Mouse (Mus musculus): ENCODE results near the gene Rhou.

Rhou gene

DNA sequence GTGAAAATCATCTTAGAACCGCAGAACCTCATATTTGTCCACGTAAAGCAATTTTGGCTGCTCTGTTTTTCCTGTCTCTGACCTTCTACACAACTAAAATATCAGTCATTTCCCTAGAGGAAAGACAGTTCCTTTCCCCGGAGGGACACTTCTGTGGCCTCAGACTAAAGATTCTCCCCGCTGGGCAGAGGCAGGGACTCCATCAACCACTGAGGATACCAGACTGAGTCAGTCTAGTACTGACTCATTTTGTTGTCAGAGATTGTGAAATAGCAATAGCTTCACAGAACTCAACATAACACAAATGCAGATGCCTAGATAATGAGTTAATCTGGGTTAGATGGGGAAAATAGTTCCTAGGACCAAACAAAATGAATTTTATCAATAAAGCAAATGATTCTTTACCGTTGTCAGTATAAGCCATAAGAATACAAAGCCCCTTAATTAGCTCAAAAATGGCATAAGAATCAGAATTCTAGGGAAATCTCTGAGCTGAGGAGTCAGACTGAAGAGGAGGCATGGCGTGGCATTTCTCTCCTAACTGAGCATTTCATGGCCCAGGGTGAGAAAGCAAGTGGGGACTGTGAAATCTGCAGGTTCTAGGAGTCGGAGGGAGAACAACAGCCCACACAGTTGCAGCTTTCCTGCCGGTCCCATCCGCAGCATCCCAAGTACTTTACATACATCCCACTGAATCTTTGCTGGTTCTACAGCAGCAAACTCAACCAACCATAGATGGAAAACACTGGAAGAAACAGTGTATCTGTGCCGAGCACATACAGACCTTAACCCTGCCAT, 38.6 kb downstream of the Rhou start:
- DNase-seq (ENCODE audit: low read depth, low spot score), result no peak

DNA sequence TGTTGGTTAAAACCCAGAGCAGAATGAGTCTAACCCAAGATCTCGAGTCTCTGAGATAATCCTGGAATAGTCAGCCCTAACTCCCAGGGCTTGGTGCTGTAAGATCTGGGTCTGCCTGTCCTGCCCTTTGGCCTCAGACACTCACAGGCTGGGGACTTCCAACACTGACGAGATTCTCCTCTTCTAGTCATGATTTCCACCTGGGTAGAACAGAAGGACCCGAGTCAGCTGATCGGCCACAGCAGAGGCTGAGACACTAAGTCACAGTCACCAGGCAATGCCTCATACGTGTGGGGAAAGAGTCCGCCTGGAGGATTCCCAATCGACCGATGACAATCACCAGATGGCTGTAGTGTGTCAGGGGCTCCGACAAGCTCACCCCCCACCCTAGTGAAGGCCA, 42.4 kb downstream of the Rhou start:
- no peak for DNase-seq (ENCODE audit: low read depth, low spot score)

DNA sequence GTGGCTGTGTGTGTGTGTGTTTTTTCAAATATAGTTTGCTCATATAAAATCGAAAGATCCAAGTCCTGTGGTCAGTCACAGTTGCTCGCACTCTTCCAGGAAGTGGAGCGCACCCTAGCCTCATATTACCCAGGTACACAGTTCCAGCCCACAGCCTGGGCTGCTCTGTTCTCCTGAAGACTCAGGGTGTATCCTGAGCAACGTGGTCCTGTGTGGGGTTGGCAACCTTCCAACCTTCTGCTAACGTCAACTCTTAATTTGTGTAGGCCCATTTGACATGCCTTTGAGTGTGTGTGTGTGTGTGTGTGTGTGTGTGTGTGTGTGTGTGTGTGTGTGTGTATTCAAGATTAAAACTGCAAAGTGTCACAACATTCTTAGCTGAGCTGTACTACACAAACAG, 43.6 kb downstream of the Rhou start:
- no peak for DNase-seq (ENCODE audit: low read depth, low spot score)

DNA sequence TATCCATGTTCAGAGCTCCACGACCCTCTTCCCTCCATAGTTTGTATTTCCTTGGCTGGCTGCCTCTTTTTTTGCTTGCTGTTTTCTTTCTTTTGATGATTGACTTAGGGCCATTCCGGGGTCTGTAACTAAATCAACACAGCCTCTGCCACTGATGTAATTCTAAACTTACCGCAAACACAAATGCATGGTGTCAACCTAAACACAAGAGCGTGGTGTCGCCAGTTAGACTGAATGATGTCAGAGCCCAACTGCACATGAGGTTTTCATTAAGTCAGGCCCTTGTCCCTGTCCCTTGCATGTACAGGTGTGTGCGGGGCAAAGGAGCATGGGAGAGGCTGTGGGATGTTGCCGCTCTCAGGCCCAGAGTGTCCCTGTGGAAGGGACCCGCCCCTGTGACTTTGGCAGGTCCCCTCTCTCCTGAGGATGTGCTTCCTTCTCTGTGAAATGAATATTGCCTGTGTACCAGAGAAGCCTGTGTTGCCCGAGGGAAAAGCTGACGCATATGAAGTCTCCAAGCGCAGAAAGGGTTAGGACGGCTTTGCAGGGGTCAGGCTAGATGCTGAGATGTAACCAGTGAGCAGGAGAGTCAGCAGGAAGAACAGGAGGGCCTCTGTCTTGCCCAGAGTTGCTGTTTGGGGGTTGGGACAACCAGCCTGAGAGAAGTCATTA, 46.8 kb downstream of the Rhou start:
- DNase-seq (ENCODE audit: low read depth, low spot score), result no peak

DNA sequence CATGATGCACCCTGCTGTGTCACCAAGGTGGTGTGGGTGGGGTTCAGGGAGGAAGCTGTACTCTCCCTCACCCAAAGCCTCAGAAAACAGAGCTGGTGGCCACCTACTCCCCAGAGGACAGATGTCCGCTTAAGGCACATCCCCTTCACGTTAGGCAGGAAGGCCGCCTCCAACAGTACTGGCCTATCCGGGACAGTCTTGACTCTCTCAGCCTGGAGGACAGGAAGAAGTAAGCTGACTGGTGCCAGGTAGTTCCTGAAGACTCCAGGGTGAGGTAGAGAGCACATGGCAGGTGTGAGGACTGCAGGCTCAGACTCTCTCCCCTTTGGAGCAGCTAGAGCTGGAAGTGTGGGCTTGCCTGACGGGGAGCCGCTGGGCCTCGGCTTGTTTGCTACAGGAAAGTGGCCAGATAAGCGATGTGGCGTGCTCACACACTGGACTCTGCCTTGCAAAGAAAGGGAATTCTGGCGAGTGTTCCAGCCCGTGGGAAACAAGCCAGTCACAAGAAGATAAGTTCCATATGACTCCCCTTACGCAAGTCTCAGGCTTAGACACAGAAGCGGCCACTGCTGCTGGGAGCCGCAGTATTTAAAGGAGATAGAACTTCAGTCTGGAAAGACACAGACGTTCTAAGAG, 48.3 kb downstream of the Rhou start:
- DNase-seq (ENCODE audit: low read depth, low spot score), result no peak

DNA sequence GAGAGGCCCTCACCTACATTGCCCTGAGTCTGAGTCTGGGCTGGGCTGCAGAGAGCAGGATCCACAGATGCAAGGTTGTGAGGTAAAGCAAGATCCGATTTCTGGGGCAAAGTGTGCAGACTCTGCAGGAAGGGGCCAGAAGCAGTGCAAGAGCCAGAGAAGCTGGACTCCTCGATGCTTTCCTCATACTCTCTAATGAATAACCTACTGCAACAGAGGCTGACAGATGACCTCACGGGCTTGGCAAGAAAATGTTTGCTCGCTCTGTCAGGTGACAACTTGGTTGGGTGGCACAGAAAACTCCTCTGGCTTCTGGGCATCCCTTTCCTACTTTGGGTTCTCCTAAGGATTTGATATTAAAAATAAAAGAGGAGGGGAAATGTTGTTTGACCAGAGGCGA, 51.6 kb downstream of the Rhou start:
- no peak for DNase-seq (ENCODE audit: low read depth, low spot score)

DNA sequence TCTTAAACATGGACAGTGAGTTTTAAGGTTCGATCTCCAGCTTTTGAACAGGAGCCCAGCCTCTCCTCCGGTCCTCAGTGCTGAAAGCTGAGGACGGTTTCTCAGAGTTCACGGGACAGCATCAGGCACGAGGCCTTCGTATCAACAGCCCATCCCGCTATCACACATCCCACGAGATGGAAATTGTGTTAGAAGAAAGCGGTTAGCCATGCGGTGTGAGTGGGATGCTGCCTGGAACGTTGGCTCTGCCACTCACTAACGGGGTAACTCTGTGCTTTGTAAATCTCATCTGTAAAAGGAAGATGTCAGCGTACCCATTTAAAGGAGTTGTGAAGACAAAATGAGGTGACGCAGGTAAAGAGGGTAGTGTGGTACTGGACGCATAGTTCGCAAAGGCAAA, 53.4 kb downstream of the Rhou start:
- no peak for DNase-seq (ENCODE audit: low read depth, low spot score)

DNA sequence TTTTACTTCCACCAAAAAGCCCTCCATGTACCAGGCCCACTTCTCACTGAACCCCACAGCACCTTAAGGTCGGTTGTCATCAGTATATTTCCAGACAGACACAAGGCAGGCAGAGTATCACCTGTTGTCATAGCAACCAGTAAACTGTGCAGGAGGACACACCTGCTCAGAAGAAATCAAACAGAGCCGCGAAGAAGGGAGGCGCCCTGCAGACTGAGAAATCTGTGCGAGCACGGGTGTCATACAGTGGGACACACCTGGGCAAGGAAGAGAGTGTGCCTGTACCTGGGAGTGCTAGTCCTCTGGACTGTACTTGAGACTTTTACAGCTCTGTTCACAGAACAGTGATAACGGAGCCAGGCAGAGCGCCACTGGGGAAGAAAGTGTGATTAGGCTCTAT, 55.0 kb downstream of the Rhou start:
- no peak for DNase-seq (ENCODE audit: low read depth, low spot score)

DNA sequence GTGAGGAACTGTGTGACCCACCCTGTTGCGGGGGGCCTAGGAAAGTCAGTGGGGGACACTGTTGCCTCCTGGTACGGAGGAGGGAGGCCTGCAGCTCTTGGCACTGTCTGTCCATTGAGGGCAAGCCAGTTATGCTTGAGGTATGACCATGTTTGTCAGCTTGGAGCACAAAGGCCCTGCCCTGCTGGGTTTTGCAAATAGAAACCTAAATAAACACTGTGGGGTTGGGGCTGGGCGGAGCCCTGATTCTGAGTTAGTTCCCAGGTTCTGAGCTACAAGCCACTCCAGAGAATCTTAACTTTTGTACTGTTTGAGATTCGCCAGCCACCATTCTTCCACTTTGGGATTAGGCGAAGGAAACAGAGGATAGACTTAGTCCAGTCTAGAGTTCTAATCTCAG, 56.6 kb downstream of the Rhou start:
- DNase-seq (ENCODE audit: low read depth, low spot score), result no peak
